Mouse (Mus musculus) forebrain, embryonic 16.5 days (tissue): ENCODE measurements around the gene Slc9a1. TPM values are rescaled to one million over a fixed set of nuclear protein-coding genes. Genes with fewer than 3 reads are reported as not detected.
A peak's percentile ranks its signal among the peaks of the same experiment; 100 is the strongest.

Experiments used
- ATAC-seq: fragments of 200-750 bp; cut with Nextera tagmentation; 2 replicates; pipeline ENCODE4 v1.8.0; 2017; ENCODE audit warnings: mild to moderate bottlenecking, moderate library complexity
- H3K27ac ChIP-seq: fragments of 300-500 bp; sonication (generic); 2 replicates; pipeline ENCODE4 v1.5.1; 2014; ENCODE audit warnings: low read length, control low read depth
- H3K27me3 ChIP-seq: fragments of 300-500 bp; sonication (generic); replicated peaks from 2 replicates; pipeline ENCODE4 v1.6.1; 2014; ENCODE audit warnings: low read length; ENCODE audit not compliant: control insufficient read depth, insufficient read depth
- H3K36me3 ChIP-seq: fragments of 300-500 bp; sonication (generic); 2 replicates; pipeline ENCODE4 v1.6.1; 2014; ENCODE audit not compliant: control insufficient read depth, insufficient read depth
- H3K4me1 ChIP-seq: fragments of 300-500 bp; sonication (generic); replicated peaks from 2 replicates; pipeline ENCODE4 v1.6.1; 2014; ENCODE audit warnings: low read length; ENCODE audit not compliant: control insufficient read depth, insufficient read depth
- H3K4me2 ChIP-seq: fragments of 300-500 bp; sonication (generic); 2 replicates; pipeline ENCODE4 v1.6.1; 2014; ENCODE audit warnings: mild to moderate bottlenecking, low read length, control low read depth
- H3K4me3 ChIP-seq: fragments of 300-500 bp; sonication (generic); replicated peaks from 2 replicates; pipeline ENCODE4 v1.5.1; 2014; ENCODE audit warnings: mild to moderate bottlenecking, low read length, control low read depth
- H3K9ac ChIP-seq: fragments of 300-500 bp; sonication (generic); replicated peaks from 2 replicates; pipeline ENCODE4 v1.6.1; 2014; ENCODE audit warnings: low read depth, low read length, control low read depth
- H3K9me3 ChIP-seq: fragments of 300-500 bp; sonication (generic); 2 replicates; pipeline ENCODE4 v1.6.1; 2016; ENCODE audit warnings: low read length; ENCODE audit not compliant: control insufficient read depth
- WGBS: fragments of 180-500 bp; shearing (Covaris S2); extraction: QIAGEN DNeasy Blood & Tissue Kit; methylation state at CpG from one replicate; pipeline ENCODE4 v1.1.7; 2014; 5-methylcytosine and 5-hydroxymethylcytosine counted together
- polyA plus RNA-seq: library from polyadenylated mRNA; unstranded; fragments of >200 nt; fragmentation: Nextera tagmentation; extraction: Ambion mirVana; gene quantifications from 2 replicates; pipeline ENCODE4 v1.2.1, GENCODE M21; 2015

The Slc9a1 gene
- polyA plus RNA-seq, 1 experiment from 2014 or later: 10.7 TPM

DNA sequence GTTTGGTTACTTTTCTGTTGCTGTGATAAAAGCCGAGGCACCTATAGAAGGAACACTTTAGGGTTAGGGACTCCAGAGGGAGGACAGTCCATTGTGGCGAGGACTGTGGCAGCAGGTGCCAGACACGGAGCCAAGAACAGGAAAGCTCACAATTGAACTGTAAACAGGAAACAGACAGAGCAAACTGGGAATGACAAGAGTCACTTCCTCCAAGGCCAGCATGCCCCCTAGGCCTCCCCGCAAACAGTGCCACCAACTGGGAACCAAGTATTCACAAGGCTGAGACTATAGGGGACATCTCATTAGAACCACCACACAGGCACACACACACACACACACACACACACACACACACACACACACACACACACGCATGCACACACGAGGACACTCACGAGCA is 82.9 kb downstream of the Slc9a1 start:
- Histone ChIP-seq H3K9me3 (no peaks in the 10 kb centered on the region), H3K27me3 (0 out of 2 replicates have a peak, but pooled peaks cover 3% of the 10 kb centered on the region), H3K4me1 (no peaks in the 10 kb centered on the region), H3K4me3 (no peak overlapping the region), H3K9ac (no peak overlapping the region), H3K4me2 (no peak overlapping the region), H3K36me3 (no peaks in the 10 kb centered on the region), H3K27ac (no peak overlapping the region)
- no peak for ATAC-seq
- WGBS: 77% methylated on average over 6 of the region's 7 CpGs

DNA sequence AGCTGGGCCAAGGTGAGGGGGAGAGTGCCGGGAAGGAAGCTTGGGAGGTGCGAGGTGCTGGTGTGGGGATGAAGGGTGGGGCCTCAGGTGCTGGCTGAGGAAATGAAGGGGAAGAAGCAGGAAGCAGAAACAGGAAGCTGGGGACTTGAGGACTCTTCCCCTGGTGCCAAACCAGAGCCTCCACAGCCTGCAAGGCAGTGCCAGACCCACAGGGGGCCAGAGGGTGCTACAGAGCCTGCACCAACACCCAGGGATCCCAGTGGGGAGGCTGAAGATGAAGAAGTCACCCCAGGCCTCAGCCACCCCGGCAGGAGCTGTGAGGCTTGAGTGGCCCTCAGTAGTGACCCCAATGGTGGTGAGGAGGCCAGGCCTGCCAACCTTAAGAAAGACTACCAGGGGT is 88.5 kb downstream of the Slc9a1 start:
- Histone ChIP-seq H3K27ac (no peak overlapping the region), H3K9ac (no peak overlapping the region), H3K4me2 (no peak overlapping the region), H3K4me3 (no peak overlapping the region), H3K9me3 (no peaks in the 10 kb centered on the region), H3K36me3 (no peaks in the 10 kb centered on the region), H3K27me3 (0 out of 2 replicates have a peak, but pooled peaks cover 3% of the 10 kb centered on the region), H3K4me1 (no peaks in the 10 kb centered on the region)
- ATAC-seq: no peak
- WGBS: 78% methylated on average over 3 of the region's 3 CpGs

DNA sequence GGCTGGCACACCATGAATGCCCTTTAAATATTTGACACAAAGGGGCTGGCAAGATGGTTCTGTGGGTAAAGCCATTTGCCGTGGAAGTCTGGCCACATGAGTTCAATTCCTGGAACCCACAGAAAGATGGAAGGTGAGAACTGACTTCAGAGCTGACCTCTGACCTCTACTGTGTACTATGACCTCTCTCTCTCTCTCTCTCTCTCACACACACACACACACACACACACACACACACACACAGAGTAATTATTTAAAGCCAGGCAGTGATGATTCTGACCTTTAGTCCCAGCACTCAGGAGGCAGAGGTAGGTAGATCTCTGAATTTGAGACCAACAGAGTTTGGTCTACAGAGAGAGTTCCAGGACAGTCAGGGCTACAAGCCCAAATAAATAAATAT is 90.5 kb downstream of the Slc9a1 start:
- no peaks in the 10 kb centered on the region for H3K9me3 ChIP-seq
- no peak overlapping the region for H3K4me2 ChIP-seq
- no peak overlapping the region for H3K4me3 ChIP-seq
- H3K27me3 ChIP-seq: 0 out of 2 replicates have a peak, but pooled peaks cover 3% of the 10 kb centered on the region
- 89% methylated on average over 1 of the region's 1 CpGs for WGBS
- H3K27ac ChIP-seq: no peak overlapping the region
- no peak overlapping the region for H3K9ac ChIP-seq
- no peaks in the 10 kb centered on the region for H3K4me1 ChIP-seq
- ATAC-seq: no peak
- no peaks in the 10 kb centered on the region for H3K36me3 ChIP-seq

DNA sequence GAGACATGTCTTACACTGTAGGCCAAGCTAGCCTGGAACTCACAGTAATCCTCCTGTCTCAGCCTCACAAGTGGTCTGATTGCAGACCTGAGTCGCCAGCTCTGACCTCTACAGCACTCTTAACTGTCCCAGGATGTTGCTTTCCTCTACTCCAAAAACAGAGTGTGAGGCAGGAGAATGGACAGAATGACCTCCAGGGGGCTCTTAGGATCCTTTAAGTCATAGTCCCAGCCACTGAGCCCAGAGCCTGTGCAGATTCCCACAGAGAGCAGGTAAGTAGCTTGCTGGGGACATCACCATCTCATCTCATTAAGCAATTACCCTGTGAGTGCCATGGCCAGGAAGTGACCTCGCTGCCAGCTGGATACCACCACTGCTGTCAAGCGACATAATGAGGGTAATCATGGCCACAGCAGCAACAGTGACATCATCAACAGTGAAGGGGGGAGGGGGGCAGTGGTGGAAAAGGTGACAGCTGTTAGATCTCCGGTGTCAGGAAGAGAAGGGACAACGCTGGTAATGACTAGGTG is 91.4 kb downstream of the Slc9a1 start:
- 51% methylated on average over 5 of the region's 5 CpGs for WGBS
- 0 out of 2 replicates have a peak, but pooled peaks cover 3% of the 10 kb centered on the region for H3K27me3 ChIP-seq
- H3K9me3 ChIP-seq: no peaks in the 10 kb centered on the region
- no peak overlapping the region for H3K9ac ChIP-seq
- no peak overlapping the region for H3K27ac ChIP-seq
- no peak for ATAC-seq
- H3K4me3 ChIP-seq: no peak overlapping the region
- no peak overlapping the region for H3K4me2 ChIP-seq
- no peaks in the 10 kb centered on the region for H3K4me1 ChIP-seq
- no peaks in the 10 kb centered on the region for H3K36me3 ChIP-seq

DNA sequence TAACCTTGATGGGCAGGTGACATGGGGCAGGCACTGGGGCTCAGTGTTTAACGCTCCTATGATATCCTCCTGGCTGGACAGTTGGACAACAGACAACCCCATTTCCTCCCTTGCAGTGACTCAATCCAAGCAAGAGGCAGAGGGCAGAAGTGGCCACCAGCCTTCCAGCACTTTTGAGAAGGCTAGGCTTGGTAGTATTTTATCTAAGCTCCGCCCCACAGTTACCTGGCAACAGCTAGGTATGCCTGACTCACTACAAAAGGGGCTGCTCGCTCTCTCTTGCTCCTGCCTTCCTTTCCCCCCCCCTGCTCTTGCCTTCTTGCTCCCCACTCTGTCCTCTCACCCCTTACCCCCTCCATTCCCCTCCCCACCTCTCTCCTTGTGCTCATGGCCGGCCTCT is 91.9 kb downstream of the Slc9a1 start:
- WGBS: 68% methylated on average over 4 of the region's 4 CpGs
- no peak overlapping the region for H3K4me2 ChIP-seq
- no peak overlapping the region for H3K4me3 ChIP-seq
- H3K4me1 ChIP-seq: no peaks in the 10 kb centered on the region
- ATAC-seq: no peak
- H3K27me3 ChIP-seq: no peaks in the 10 kb centered on the region
- no peaks in the 10 kb centered on the region for H3K9me3 ChIP-seq
- no peak overlapping the region for H3K27ac ChIP-seq
- H3K36me3 ChIP-seq: no peaks in the 10 kb centered on the region
- H3K9ac ChIP-seq: no peak overlapping the region

DNA sequence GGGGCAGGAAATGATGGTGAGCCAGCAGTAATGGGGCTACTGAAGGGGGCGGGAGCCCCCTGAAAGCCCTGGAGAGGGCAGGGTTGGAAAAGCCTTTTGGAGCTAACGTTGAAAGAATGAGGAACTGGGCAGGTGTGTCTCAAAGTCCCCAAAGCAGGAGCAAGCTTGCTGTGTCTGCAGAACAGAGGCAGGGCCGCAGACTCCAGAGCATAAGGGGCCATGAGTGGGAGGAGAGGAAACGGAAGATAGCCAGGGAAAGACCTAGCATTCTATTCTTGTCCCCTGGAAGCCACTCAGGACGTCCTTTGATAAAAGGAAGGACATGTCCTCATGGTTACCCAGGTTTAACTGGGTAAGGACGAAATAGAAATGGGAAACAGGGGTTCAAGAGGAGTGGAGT is 93.7 kb downstream of the Slc9a1 start:
- no peaks in the 10 kb centered on the region for H3K36me3 ChIP-seq
- H3K27me3 ChIP-seq: no peaks in the 10 kb centered on the region
- peaks cover 5% of the 10 kb centered on the region for H3K4me1 ChIP-seq
- H3K9ac ChIP-seq: no peak overlapping the region
- H3K4me3 ChIP-seq: no peak overlapping the region
- no peak overlapping the region for H3K27ac ChIP-seq
- ATAC-seq: no peak
- H3K9me3 ChIP-seq: no peaks in the 10 kb centered on the region
- 64% methylated on average over 6 of the region's 6 CpGs for WGBS
- no peak overlapping the region for H3K4me2 ChIP-seq

DNA sequence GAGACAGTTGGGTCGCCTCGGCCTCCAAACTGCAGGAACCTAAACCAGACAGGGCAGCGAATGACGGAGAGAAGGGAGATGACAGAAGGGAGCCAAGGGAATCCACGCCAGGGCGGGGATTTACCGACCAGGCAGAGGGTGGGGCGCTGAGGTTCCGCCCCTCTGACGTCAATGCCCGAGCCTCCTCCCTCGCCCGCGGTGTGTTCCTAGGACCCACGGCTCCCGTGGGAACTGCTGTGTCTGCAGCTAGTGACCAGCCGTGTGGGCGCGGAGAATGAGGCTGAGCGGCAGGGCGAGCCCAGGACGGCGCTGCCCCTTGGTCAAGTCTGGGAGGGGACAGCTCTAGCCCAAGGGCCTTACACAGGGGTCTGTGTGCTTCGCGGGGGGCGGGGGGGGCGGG is 98.6 kb downstream of the Slc9a1 start:
- peak overlapping the region; percentile 97 for H3K4me2 ChIP-seq
- no peak overlapping the region for H3K27ac ChIP-seq
- no peaks in the 10 kb centered on the region for H3K36me3 ChIP-seq
- H3K4me3 ChIP-seq: peak overlapping the region; percentile 54
- peaks cover 3% of the 10 kb centered on the region; the same call in 1 of the 2 replicates for H3K27me3 ChIP-seq
- H3K9ac ChIP-seq: peak overlapping the region; percentile 54
- no peaks in the 10 kb centered on the region; the same call in 1 of the 2 replicates for H3K9me3 ChIP-seq
- WGBS: under 1% methylated on average over 26 of the region's 27 CpGs
- H3K4me1 ChIP-seq: peaks cover 8% of the 10 kb centered on the region
- peak; percentile 54; the same call in 1 of the 2 replicates for ATAC-seq

DNA sequence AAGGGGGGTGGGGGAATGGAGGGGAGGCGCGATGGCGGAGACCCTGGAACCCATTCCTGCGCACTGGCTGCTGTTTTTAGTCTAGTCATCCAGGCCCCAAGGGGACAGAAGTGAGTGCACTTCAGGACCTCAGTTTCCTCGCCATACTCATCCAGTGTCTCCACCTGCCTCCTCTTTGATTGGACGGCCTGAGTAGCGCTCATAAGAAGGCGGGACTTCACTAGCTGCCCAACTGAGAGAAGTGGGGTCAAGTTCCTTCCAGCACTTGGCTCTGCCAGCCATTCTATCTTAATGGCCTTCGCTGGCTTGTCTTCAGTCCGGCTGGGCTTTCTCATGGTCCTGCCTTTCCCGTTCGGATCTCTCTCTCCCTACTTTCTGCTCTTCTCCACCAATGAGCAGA is 99.6 kb downstream of the Slc9a1 start:
- WGBS: 17% methylated on average over 12 of the region's 12 CpGs
- Histone ChIP-seq H3K9ac (no peak overlapping the region), H3K4me1 (peaks cover 8% of the 10 kb centered on the region), H3K36me3 (no peaks in the 10 kb centered on the region), H3K4me3 (no peak overlapping the region), H3K27ac (no peak overlapping the region), H3K4me2 (no peak overlapping the region), H3K9me3 (no peaks in the 10 kb centered on the region; the same call in 1 of the 2 replicates), H3K27me3 (peaks cover 3% of the 10 kb centered on the region; the same call in 1 of the 2 replicates)
- ATAC-seq: no peak

DNA sequence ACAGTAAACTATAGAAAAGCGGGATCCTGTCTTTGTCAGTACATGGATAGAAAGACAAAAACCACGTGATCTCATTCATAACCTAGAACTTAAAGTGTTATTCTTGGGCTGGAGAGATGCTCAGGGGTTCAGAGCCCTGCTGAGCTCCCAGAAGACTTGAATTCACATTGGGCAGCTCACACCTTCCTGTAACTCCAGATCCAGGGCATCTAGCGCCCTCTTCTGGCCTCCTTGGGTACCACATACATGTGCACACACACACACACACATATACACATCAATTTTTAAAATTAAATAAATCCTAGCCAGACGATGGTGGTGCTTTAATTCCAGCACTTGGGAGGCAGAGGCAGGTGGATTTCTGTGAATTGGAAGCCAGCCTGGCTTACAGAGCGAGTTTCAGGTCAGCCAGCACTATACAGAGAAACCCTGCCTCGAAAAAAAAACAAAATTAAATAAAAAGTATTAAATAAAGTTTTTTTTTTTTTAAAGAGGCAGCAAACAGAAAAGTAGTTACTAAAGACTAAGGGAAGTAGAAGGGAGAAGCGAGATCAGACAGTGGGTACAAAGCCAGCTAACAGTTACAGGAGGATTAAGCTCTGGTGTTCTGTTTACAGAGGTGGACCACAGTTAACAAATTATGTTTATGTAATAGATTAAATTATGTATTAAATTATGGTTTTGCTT is 101.8 kb downstream of the Slc9a1 start:
- Histone ChIP-seq H3K4me2 (no peak overlapping the region), H3K27me3 (peaks cover 3% of the 10 kb centered on the region; the same call in 1 of the 2 replicates), H3K4me3 (no peak overlapping the region), H3K9me3 (no peaks in the 10 kb centered on the region; the same call in 1 of the 2 replicates), H3K27ac (no peak overlapping the region), H3K4me1 (peaks cover 8% of the 10 kb centered on the region), H3K36me3 (no peaks in the 10 kb centered on the region), H3K9ac (no peak overlapping the region)
- WGBS: 77% methylated on average over 7 of the region's 7 CpGs
- ATAC-seq: no peak
